Mouse (Mus musculus) kidney, adult 9 months (tissue): ENCODE measurements around the gene Pygm.

Experiments used
- DNase-seq: peaks from one replicate; pipeline ENCODE4 v3.0.0; 2022

The Pygm gene

GRCm38 (mm10) chr19:6384128-6384527 lies at the start of gene Pygm:
Gene Pygm (plus strand): TSS chr19:6384399.
- DNase-seq, result peak; percentile 62

DNA sequence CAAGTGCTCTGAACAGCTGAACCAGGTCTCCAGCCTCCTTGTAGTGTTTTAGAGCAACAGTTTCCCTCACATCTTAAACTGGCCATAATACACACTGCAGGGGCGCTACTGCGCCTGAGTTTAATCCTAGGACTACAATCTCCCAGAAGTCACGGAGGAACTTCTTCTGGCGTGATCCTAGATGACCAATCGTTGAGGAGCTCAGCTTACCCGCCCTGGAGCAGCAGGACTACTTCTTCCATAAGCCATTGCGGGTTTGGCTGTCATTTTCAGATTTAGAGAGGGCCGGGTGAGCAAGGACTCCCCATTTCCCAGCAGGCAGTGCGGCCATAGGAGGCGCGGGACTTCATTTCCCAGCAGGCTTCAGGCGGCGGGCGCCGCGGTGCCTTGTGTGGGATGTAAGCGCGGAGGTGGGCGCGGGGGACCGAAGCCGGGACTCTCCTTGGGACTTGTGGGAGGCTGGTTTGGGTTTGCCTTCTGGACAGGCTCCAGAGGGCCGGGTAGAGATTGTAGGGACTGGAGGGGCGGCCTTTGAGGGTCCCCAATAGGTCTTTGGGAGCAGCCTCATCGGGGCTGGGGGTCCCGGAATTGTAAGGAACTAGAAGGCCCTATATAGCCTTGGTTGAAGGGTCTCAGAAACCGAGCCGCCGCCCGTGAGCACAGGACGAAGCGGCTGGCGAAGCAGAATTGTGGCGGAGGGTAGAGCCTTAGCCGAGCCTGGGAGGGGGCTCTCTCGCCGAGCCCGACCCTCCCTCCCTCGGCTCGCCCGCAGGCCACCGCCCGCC lies 49.3 kb upstream of the Pygm start, which contains the start of gene Men1:
Gene Men1 (plus strand): TSS at position 307 of the 785 bp plus-strand sequence.
- peak; percentile 98 for DNase-seq

GRCm38 (mm10) chr19:6335458-6335827 lies 48.8 kb upstream of the Pygm start:
- DNase-seq, result peak; percentile 42

- no peak for DNase-seq
Observed at GRCm38 (mm10) chr19:6336920-6337319, 47.3 kb upstream of the Pygm start.

DNA sequence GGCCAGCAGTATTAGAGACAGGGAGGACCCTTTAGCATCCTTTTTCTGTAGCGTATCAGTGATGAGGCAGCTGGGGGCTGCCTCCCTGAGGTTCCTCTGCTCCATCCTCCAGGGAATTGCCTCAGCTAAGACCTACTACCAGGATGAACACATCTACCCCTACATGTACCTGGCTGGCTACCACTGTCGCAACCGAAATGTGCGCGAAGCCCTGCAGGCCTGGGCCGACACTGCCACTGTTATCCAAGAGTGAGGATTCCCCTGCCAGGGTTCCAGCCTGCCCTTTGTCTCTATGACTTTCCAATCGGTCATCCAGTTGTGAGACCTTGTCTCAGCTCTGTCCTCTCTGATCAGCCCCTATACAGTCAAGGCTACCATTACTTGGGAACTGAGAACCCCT lies 46.0 kb upstream of the Pygm start:
- no peak for DNase-seq

DNA sequence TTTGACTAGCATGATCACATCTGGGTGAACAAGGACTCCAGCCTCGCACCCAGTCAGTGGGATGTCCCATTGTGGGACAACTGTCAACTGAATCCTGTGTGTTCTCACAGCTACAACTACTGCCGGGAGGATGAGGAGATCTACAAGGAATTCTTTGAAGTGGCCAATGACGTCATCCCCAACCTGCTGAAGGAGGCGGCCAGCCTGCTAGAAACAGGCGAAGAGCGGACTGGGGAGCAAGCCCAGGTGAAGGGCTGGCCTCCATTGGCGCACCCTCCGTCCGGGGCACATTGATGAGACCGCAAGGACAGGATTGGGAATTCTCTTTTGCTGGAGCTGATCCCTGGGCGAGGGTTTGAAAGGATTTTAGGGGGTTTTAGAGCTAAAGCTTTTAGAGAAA lies 45.5 kb upstream of the Pygm start:
- DNase-seq, result no peak

DNA sequence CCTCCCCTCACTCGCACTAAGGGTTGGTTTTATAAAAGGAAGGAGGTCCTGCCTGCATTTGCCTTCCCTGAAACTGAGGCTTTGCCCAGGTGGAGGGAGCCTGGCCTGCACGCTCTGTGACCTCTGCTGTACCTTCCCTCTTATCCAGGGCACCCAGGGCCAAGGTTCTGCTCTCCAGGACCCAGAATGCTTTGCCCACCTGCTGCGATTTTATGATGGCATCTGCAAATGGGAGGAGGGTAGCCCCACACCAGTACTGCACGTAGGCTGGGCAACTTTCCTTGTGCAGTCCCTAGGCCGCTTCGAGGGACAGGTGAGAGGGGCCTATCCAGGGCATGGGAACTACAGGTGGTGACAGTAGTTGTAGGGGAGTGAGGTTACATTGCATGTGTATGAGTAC lies 45.0 kb upstream of the Pygm start:
- DNase-seq, result no peak

GRCm38 (mm10) chr19:6339890-6340504 lies 44.2 kb upstream of the Pygm start:
- DNase-seq, result peak; percentile 91

GRCm38 (mm10) chr19:6340524-6341452 lies 43.4 kb upstream of the Pygm start, which contains the start of gene Map4k2:
Gene Map4k2 (plus strand): TSS chr19:6341135.
- DNase-seq, result peak; percentile 93

- DNase-seq, result no peak
Observed at GRCm38 (mm10) chr19:6341453-6342077, 42.6 kb upstream of the Pygm start.

DNA sequence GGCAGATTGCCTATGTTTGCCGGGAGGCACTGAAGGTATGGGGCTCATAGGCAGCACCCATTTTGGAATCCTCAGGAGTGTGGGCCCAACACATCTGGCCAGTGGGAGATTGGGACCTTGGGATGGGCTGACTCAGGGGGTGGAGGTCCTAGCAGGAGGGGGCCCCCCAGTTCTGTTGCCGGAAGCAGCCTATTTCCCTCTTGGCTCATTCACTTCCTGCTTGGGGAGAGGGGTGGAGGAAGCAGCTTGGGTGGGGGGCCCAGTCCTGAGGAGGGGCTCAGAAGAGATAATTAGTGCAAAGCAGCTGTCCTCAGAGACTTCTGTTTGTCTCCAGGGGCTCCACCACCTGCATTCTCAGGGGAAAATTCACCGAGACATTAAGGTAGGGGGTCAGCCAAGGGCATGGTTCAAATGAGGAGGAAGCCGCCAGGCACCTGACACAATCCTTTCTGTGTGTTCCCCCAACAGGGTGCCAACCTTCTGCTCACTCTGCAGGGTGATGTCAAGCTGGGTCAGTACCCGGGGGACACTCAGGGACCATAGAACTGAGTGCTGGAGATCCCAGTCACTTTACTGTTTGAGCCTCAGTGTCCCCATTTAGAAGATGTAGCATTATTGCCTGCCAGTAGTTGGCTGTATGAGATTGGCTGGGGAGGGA lies 41.8 kb upstream of the Pygm start:
- DNase-seq, result no peak

GRCm38 (mm10) chr19:6343066-6343925 lies 40.9 kb upstream of the Pygm start:
- DNase-seq, result no peak

GRCm38 (mm10) chr19:6343996-6344395 lies 40.2 kb upstream of the Pygm start:
- no peak for DNase-seq

DNA sequence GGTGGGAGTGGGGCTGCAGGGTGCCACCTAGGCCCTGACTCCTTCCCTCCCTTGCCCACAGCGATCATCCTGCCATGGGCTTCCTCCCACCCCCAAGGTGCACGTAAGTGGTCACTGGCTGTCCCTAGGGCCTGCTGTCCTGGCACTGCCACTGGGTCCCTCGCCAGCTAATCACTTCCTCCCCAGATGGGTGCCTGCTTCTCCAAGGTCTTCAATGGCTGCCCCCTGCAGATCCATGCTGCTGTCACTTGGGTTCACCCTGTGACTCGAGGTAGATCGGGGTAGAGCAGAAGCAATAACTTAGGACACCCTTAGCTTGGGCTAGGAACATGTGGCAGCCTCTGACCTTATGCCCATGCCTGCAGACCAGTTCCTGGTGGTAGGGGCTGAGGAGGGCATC lies 38.2 kb upstream of the Pygm start:
- no peak for DNase-seq

DNA sequence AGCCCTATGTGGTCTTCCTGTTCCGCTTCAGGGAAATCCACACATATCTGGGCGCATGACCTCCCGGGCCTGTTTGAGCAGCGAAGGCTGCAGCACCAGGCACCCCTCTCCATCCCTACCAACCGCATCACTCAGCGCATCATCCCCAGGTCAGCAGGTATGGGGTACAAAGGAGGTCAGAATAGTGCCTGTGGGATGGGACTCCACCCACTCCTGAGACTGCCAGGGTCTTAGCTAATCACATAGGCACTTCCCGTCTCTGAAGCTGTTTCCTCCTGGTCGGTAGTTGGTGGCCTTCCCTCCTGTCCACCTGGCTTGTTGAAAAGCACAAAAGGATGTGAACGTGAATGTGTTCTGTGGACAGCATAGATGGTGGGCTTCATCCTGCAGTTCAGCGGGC lies 37.5 kb upstream of the Pygm start:
- DNase-seq, result no peak

DNA sequence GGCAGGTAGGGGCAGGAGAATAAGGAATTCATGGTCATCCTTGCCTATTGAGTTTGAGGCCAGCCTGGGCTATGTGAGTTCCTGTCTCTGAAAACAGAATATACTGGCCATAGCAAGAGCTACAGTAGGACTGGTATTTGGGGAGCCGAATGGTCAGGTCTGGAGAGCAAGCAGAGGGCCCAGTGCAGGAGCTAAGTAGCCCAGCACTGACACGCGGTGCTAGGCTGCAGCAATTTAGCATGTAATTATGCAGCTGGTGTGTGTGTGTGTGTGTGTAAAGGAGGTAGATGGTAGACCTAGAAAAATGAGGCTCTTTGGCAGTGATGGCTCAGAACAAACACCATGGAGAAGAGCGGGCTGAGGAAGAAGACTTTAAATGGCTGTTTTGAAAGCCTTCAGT lies 36.6 kb upstream of the Pygm start:
- DNase-seq, result no peak

DNA sequence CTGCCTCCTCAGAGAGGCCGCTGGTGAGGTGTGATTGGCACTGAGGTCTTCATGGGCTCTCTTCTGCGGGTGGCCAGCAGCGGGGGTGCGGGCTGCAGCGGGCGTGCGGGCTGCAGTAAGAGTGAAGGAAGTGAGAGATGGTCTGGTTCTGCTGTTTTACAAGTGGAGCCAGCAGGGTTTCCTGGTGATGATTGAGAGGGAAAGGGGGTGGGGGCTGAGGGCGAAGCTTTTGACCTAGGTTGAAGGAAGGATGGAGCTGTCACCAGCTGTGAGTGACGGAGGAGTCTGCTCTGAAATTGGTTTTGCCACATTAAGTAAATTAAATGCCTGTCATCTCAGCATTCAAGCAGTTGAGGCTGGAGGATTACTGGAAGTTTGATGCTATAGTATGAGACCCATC lies 35.5 kb upstream of the Pygm start:
- DNase-seq, result no peak

DNA sequence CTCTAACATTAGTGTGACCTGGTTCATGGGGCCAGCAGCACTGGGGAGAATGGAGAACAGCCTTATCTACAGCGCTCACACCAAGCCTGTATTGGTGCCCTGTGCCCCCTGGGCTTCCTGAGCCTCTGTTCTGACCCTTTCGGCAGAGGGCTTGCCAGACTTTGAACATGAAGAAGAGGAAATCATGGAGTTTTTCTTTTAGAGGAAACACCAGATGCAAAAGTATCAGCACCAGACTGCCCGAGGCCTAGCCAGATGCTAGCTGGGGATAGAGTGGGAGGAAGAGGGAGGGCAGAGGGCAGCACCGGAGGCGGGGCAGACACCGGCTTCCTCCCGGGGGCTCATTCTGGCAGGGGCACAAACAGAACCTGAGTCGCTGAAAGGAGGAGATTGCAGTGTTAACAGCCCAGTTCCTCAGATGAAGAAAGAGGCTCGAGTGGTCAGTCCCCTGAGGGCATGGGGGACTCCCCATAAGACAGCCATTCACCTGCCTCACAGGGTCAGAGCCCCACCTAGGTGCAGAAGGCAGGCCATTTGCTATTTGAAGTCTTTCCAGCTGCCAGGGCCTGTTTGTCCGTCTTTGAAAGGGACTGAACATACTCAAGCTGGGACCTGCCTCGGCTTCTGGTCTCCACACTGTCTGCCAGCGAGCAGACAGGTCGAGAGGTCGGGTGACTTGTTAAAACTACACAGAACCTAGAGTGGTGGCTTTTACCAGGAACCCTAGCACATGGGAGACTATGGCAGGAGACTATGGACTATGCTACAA lies 34.8 kb upstream of the Pygm start:
- DNase-seq, result no peak

DNA sequence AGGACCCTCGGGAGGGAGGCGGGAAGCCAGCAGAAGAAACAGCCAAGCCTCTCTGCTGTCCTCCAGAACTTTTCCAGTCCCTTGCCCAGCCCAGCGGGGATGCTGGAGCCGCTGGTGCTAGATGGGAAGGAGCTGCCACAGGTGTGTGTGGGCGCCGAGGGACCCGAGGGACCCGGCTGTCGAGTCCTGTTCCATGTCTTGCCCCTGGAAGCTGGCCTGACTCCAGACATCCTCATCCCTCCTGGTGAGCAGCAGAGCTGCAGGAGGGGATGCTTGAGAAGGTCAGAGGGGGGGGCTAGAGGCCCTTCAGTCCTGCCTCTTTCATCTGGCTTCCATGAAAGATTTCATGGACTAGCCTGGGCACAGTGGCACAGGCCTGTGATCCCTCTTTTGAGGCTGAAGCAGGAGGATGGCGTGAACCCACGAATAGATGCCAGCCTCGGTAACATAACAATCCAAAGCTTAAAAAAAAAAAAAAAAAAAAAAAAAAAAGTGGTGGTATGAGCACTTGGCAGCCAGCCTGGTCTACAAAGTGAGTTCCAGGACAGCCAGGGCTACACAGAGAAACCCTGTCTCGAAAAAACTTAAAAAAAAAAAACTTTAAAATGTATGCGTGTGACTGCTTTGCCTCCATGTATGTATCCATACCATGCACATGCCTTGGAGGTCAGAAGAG lies 32.6 kb upstream of the Pygm start:
- no peak for DNase-seq

DNA sequence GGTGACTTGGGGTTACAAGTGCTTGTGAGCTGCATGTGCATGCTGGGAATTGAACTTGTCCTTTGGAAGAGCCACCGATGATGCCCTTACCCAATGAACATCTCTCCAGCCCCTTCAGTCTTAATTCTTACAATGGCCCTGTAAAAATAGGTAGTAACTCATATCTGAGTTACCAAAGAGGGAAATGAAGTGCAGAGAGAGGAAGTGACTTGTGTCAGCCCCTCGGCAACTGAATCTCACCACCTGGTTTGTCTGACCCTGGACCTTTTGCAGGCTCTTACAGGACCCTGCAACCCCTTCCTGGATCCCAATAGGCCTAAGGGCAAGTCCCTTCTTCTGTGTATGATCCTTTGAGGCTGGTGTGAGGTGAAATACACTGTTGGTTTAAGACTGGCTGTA lies 32.1 kb upstream of the Pygm start:
- DNase-seq, result no peak
